Mouse (Mus musculus): ENCODE data around the gene Nmnat2.

Nmnat2 gene

DNA sequence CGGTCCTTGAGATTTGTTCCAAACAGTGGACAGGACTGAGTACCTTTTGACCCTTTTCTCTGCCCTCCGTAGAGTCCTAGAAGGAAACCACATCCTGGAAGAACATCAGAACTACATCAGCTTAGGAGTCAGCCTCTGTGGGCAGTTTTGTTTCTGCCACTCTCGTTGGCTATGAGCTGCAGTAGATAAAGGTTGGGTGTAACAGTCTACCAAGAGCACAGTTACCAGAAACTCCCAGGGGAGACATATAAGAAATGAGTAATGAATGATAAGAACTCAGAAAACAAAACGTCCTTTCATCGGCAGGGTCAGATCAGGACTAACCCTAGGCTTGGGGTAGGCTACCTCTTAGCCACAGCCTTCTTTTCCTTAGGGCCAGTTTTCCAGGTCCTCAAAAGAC, 166.5 kb downstream of the Nmnat2 start:
- in situ Hi-C loops (cut with MseI, MboI): no loop called here

DNA sequence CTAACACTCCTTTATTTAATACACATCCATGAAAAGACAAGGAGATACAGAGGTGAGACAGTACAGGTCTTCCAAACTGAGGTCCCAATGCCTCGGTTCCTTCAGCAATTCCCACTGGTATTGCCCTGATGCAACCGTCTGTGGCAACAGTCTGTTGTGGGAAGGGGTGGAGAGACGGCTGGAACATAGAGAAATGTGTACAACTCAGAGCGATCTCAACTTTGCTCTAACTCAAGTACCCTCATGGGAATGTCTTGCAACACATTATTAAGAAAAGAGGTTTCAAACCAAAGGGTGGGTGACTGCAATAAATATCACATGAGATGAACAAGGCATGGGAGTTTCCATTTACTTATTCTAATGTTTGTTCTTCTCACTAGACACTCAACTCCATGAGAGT, 168.0 kb downstream of the Nmnat2 start:
- in situ Hi-C loops (cut with MseI, MboI): no loop called here

DNA sequence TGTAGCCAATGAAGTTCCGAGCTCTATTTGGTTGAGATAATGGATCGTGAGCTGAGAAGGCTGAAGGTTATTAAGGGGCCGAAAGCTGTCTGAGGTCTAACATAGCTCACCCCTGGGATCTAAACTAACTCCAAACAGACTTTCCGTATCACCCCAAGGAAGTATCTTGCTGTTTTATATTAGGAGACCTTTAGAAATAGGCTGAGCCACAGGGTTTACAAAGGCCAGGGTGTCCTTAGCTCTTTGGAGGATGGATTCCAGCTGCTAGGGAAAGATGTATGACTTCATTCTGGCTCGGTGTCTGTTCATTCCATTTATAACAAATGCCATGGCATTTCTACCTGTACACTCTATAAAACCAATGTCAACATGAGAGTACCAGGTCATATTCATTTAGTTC, 169.7 kb downstream of the Nmnat2 start:
- in situ Hi-C loops (cut with MseI, MboI): no loop called here

DNA sequence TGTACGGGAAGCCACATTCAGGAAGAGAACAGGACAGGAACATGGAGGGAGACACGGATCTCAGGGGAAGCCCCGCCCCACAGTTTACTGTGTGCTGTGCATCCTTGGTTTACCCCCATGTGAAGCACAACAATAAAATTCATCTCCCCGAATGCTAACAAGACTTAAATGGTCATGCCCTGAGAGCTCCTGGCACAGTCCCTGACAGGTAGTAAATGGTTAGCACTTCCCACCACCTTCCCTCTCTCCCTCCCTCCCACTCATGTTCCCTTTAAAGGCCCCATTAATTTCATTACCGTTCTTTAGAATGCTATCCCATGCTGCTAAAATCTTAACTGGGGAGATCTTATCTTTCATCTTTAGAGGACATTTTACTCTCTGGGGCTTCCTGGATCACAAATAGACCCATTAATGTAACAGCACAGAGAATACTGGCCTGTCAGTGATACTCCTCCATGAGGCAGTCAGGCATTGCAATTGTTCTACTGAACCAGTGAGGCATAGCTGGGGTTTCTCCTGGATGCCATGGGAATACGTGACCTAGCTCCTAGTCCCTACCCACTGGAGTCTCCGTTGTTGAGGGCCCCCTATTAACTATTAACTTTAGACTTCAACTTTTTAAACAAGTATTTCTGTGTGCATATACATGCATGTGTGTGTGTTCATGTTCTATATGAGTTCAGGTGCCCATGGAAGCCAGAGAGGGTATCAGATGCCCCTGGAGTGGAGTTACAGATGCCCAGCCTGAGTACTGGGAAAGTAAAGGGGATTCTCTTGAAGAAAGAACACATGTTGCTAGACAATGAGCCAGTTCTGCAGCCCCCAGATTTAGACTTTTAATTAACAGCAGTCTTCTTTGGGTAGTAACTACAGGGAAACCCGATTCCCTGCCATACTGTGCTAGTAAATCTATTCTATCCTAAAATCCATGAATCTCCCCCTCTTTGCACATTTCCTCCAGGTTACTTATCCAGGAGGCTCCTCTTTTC, 170.8 kb downstream of the Nmnat2 start:
- in situ Hi-C loops (cut with MseI, MboI): no loop called here

DNA sequence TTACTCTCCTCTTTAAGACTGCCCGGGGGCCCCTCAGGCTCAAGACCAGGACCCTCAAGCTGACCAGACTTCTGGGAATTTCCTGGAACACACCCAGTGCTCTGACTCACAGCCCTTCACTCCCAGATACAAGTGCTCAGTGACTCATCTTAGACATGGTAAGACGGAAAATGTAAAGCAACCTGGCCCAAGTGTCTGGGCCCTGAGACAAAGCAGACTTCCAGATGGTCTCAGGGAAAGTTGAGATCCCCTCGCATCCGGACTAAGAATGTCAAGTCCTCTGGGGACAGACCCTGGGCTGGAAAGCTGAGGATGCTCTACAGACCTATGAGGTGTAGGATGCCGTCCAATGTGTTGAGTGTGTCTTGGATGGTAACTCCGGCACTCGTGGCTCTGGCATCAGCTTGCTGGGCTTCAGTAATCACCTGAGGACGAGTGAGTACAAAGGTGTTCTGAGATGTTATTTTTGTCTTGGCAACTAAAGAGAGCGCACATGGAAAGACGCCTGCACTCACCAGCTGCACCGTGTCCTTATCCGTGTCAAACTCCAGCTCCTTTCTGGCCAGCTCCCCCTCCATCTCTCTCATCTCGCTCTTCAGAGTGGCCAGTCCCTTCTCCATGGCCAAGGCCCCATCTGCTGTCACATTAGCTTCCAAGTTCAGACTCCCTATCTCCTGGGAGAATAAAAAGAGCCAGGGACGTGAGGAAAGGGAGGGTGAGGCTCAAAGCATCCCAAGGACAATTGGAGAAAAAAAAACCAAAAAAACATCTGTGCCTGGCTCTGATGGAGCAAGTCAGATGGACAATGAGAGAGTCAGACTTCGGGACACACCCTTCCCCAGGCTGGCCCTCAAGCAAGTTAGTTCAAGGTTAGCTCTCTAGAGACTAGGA, 171.9 kb downstream of the Nmnat2 start:
- in situ Hi-C loops (cut with MseI, MboI): no loop called here

DNA sequence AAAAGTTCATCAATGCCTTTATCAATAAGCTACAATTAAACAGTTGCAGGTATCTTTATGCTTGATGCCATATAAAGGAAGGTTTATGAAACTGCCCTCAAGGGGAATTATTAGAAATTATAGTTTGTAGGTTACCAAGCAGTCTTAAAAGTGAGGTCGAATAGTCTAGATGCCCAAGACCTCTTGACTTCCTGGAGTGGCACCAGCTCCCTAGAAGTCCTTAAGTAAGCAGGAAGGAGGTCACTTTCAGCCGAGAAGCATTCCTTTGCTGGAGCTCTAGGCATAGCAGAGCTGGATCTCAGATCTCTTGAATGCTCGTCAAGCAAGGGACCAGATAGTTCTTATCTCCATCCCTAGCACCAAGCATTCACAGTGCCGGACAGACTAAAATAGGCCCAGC, 172.8 kb downstream of the Nmnat2 start:
- in situ Hi-C loops (cut with MseI, MboI): no loop called here

DNA sequence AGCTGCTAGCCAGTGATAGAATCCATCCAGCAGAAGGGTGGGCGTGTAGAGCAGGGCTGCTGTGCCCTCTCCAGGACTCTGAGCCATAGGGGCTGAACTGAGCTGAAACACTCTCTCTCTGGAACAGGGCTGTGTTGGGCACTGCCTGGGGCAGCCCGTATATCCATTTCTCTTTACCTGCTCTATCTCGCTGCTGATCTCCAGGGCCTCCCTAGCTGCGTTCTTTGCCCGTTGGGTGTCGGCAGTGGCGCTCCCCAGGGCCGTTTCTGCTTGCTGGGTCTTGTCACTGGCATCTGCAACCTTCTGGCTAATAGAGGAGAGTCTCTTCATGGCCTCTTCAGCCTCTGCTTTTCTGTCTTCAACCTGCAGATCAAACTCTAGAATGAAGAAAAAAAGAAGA, 174.0 kb downstream of the Nmnat2 start:
- in situ Hi-C loops (cut with MseI, MboI): no loop called here

DNA sequence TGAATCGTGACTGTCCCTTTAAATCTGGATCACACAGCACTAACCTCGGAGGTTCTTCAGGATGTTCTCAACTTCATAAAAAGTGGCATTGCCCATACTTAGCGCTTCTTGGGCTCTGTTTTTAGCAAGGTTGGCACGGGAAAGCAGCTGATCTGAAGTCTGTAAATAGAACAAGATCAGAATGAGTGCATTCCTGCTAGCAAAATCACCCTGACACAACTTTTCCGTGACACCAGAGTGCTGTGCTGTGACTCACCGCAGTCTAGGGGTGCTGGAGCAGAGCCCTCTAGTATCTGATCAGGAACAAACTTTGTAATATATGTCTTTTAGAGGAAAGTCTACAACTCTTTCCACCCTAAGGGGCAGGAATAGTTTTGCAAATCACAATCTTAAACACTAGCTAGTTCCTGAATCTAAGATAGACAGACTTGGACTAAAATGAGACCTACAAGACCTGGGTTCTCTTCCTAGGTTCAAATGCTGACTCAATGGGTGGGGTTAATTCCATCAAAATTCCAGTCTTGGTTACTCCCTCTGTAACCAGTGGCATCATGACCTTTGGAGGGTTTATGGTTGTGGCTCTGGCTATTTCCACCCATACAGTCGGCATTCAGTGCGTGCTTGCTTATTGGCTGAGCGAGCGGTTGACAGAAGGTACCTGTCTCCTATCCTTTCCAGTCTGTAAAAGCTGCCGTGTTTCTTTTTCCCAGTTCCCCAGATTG, 175.4 kb downstream of the Nmnat2 start:
- in situ Hi-C loops (cut with MseI, MboI): no loop called here

DNA sequence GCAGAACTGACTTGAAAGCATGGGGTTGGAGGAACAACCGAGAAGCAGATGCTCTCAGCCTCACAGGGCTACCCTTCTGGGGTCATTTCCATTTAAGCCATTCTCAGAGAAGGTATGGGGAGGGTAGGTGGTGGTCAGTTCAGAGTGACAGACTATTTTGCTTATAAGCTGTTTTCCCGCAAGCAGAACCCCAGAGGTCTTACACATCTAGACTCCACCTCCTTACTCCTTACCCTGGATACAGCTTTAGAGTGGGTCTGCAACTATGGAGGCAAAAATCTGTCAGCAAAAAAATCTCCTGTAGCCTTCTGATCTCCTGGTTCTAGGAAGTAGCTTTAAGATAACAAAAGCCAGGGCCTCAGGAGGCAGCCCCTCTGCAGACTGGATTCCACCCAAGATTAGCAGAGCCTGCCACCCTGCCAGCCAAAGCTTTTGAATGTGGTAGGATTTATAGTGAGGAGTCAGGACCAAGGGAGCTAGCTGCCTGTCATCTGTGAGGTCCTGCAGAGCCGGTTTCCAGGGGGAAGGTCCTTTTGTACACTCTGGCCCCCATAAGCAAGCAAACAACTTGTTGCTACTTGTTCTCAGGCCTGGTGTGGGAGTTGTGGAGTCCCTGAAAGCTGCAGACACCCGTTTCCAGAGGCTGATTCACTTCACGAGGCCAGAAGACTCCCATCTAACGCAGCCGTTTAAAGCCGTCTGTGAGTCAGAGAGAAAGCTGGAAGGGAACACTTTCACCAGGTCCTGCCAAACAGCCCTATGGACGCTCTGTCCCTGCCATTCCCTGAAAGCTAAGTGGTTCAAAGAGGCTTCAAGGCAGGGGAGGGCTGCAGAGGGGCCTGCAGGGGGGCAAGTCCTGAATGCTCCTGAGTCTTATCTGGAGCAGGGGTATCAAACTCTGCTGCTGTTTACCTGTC, 179.3 kb downstream of the Nmnat2 start:
- in situ Hi-C loops (cut with MseI, MboI): no loop called here

DNA sequence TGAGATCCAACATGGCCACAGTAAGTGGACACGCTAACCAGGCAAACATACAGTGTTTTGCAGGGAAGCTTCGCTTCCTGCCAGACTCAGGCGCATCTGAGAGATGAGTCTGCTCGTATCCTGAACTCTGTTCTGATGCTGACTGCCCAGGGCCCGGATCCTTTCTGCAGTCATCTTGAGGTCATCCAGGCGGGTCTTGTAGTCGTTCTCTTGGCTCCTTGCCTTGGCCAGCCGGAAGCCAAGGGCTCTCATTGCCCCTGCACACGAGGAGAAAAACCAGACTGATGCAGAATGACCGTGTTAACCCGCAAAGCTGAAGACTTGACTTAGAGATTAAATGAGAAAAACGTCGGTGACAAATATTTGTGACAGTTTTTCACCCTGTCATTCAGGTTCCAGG, 181.9 kb downstream of the Nmnat2 start:
- in situ Hi-C loops (cut with MseI, MboI): no loop called here

DNA sequence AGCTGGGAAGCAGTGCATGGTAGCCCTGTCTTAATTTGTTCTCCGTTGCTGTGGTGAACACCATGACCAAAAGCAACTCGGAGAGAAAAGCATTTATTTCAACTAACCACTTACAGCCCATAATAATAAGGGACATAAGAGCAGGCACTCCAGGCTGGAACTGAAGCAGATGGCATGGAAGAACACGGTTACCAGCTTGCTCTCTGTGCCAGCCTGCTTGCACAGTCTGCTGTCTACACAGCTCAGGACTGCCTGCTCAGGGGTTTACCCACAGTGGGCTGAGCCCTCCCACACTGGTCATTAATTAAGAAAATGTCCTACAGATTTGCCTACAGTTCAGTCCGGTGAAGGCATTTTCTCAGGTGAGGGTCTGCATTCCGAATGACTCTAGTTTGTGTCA, 183.7 kb downstream of the Nmnat2 start:
- in situ Hi-C loops (cut with MseI, MboI): no loop called here

DNA sequence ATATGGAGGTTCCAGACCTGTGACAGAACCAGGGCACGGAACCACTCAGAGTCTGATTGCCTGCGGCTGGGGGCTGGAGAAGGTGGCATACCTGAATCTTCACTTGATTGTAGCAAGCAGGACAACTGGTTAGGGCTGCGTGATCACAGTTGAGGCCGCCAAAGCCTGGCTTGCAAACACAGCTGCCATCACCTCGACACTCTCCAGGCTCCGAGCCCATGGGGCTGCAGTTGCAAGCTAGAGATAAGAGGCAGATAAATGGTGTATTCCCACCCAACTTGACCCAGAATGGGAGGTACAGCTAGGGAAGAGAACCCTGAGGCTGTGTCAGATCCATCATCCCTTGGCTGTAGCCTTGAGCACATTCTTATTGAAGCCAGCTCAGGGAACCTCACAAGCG, 184.8 kb downstream of the Nmnat2 start:
- in situ Hi-C loops (cut with MseI, MboI): no loop called here

DNA sequence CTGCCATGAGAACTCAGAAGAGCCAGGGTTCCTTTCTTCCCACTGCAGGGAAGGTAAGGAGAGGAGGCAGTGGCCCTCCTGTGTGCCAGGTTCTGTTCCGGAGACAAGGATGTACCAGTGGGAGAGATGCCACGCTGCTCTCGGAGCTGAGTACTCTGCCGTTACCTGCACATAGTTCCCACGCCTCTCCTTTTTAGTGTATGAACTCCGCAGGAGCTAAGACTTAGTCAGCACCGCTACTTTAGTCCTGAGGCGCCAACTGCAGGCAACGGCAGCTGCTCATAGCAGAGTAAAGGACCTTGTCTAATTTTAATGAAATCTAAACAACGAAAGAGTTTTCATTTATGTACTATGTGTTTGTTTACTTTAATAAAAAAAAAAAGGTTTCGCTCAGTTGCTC, 185.5 kb downstream of the Nmnat2 start:
- in situ Hi-C loops (cut with MseI, MboI): no loop called here

DNA sequence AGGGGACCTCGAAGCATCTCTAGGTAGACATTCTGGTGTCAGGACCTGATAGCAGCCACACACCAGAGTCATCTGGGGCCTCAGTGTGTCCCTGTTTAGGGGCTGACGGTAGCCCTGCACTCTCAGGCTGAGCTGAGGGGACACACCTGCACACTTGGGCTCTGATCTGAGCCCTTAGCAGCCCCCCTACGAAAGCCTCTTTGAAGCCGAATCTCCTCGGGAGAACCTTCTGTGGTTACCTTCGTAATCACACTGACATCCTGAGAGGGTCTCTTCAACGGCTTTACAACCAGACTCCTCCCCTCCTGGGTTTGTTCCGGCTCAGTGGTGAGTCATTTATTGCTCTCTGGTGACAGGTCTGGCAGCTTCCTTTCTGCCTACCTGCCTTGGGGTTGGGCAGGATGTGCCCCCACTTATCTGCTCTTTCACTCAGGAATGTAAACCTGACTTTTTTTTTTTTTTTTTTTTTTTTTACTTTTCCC, 186.0 kb downstream of the Nmnat2 start:
- in situ Hi-C loops (cut with MseI, MboI): no loop called here

DNA sequence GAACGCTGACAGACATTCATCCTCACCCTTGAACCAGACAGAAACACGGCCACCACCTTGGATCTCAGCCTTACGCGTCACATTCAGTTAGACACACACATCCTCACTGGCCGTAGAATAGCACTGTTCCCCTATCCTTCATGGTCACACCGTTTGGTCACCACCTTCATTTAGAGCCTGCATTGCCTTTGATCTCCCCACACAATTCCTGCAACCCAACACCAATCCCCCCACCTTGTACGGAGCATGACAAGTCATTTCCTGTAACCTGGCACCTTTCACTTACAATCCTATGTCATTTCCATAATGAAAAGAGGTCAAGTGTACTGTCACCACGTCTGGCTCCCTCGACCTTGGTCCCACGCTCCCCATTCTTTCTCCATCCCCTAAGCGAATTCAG, 189.2 kb downstream of the Nmnat2 start:
- in situ Hi-C loops (cut with MseI, MboI): no loop called here

DNA sequence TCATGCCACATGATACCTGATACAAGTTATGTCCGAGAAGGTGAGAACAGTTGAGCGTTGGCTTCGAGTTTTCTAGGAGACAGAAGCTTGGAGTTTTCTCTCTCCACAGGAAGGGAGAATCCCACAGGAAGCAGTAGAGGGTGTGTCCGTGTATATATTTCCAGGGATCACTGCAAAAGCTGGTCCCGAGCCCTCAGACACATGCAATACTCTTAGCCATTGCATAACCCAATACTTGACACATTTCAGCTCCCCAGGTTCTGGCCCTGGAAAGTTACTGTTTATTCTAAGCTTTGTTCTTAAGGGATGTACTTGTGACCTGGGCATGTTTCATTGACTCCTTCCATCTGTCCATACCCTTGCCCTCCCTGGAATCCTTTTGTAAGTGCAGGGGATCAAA, 191.0 kb downstream of the Nmnat2 start:
- in situ Hi-C loops (cut with MseI, MboI): no loop called here

DNA sequence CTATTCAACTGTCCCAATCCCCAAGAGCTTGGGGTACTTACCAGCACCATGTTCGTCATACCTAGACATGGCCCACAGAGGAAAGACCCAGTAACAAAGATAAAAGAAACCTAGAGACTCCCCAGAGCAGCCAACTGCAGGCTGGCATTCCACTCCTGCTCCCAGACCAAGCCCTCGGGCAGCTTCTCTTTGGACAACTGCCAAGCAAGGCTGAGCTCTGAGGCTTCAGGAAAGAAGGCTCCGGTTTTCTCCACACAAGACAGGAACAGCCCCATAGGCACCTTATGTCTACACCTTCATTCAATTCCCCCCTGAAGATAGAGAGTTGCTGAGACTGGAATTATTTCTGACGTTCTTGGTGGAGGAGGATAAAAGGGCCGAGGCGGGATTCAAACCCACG, 197.8 kb downstream of the Nmnat2 start:
- in situ Hi-C loops (cut with MseI, MboI): no loop called here

DNA sequence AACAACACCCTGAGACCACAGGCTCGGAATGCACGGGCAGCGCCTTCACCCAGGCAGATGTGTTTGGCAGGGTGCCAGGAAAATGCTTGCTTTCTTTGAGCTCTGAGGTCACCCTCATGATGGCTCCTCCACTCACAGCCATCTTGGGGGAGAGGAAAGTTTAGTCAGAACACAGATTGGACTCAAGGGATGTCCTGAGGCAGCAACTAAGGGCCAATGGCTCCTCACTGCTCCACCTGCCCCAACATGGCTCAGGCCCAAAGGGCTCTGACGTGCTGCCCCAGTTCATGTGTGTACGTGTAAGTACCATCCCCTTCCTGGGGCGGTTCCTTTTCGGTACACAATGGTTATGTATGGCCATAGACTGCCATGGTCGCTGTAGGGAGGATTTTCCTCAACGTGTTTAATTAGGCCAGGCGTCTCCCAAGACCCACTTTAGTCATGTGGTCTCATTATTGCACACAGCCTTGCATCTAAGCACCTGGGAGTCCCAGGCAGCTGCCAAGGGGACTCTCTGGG, 198.9 kb downstream of the Nmnat2 start:
- in situ Hi-C loops (cut with MseI, MboI): no loop called here

DNA sequence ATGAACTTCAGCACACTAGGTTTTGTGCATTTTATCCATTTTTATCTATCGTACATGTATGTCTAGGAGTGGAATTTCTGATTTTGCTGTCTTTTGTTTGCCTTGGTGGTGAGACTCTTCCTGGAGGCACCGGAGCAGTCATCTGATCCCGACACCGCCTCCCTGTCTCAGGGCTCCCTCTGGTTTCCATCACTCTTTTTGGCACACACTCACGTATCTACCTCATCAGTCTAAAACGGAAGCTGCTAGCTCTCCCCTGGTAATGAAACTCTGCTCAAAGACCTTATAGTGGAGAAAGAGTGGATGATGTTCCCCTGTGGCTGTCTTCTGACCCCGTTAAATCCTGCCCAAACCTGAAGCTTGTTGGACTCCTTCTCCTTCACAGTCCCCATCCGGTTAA, 200.6 kb downstream of the Nmnat2 start:
- in situ Hi-C loops (cut with MseI, MboI): no loop called here

DNA sequence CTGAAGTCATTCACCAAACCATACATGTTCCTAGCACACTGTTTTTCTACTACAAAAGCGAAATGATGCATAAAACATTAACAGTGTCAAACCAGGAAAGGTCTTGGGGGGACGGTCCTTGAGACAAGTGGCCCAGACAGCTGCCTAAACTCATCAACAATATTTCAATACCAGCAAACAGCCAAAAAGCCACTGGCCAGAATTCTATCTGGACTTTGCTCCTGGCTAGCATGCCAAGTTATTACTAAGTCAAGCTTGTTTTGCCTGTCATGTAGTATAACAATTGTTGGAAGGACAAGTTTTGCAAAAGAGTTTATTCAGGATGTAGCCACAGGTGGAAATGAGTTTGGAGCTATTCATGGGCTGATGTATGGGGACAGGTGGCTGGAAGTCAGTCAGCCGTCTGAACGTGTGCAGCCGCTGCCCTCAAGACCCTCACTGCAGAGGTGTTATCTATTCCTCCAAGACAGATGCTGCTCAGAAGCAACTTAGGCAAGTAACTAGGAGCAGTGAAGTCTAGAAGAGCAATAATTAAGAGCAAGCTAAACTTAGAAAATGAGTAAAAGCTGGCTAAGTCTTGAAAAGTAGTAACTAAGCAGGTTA, 202.3 kb downstream of the Nmnat2 start:
- in situ Hi-C loops (cut with MseI, MboI): no loop called here
